Mouse (Mus musculus) olfactory bulb, adult 2 months (tissue): Measurements from ENCODE around the gene Igfbpl1.

Experiments used
- CTCF ChIP-seq: fragments of 200-500 bp; IDR thresholded peaks from 2 replicates; pipeline ENCODE4 v1.5.1; 2012; ENCODE audit warnings: low read depth, mild to moderate bottlenecking, low read length, moderate library complexity; ENCODE audit not compliant: insufficient read depth
- POLR2A ChIP-seq: fragments of 200-500 bp; IDR thresholded peaks from 2 replicates; pipeline ENCODE4 v1.6.1; 2012; ENCODE audit warnings: mild to moderate bottlenecking, low read depth, low read length, moderate library complexity; ENCODE audit not compliant: insufficient read depth

GRCm38 (mm10) chr4:45822781-45823575, 3.7 kb downstream of the Igfbpl1 start:
- no peak for TF ChIP-seq POLR2A
- TF ChIP-seq CTCF: no peak
